Mouse (Mus musculus): ENCODE data around the gene Gins2. TPM values are rescaled to one million over a fixed set of nuclear protein-coding genes. Genes with fewer than 3 reads are reported as not detected.
A peak's percentile ranks its signal among the peaks of the same experiment; 100 is the strongest.

Gene Gins2
- total RNA-seq, 2 experiments from 2014 or later = 36.6 to 39.3 TPM

GRCm38 (mm10) chr8:120549922-120550321 is 39.2 kb downstream of the Gins2 start:
- no peak for DNase-seq (ENCODE audit: low spot score in 2 of 2)

DNA sequence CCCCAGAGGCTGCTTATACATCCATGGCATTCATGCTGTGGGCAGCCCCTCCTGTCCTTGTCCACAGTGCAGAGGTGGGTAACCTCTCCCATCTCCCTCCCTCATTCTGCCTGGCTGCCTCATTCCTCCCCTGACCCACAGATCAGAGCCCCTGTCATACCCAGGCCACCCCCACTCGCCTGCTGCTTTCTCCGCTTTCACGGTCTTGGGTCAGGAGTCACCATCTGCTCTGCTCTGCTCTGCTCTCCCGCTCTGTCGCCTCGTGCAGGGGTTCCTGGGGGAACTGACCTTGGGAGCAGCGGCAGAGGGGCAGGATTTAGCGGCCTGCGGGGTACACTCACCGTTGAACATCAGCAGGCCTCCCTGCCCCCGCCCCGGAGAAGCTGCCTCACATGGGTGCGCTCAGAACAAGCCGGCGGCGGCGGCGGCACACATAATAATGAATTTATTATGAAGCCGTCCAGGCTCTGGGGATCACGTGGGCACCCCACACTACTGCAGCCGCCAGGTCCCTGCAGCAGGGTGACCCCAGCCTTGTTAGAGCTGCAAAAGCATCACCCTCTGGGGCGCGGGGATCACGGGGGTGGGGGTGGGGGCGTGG is 39.7 kb downstream of the Gins2 start:
- no peak for DNase-seq (ENCODE audit: low spot score in 2 of 2)

DNA sequence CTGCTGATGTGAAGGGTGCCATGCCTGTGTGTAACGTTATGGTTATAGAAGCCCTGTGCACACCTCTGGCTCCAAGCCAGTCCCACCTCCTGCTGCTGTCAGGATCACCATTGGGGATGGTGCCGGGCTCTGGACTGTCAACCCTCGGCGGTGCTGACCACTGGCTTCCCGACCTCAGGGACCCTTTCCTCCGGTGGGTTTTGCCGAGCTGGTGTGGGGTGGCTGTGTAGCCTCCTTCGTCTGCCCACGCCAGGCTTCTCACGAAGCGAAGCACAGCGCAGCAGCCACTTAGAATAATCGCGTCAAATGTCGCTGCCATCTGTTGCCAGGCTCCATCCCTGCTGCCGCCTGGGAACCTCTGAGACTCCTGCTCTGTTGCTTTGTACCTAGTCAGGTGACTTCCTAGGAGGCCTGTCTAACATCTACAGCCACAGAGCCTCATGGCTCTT is 40.8 kb downstream of the Gins2 start:
- DNase-seq (ENCODE audit: low spot score in 2 of 2) = no peak

DNA sequence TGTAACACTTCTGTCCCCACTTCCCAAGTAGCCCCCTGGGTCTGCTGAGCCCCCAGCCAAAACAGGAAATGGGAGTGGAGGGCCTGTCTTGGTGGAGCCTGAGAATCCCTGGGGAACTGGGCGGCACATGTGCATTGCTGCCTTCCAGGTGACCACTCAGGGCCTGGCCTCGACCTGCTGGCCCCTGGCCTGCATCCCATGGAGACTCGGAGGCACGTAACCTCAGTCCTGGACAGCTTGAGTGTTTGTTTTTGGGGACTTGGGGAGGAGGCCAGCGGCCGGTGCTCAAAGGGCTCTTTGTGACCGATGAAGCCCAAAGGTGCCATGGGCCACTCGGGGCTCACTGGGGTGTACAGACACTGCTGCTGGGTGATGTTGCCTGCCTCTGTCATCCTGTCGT is 41.5 kb downstream of the Gins2 start:
- DNase-seq (ENCODE audit: low spot score in 2 of 2) = no peak

DNA sequence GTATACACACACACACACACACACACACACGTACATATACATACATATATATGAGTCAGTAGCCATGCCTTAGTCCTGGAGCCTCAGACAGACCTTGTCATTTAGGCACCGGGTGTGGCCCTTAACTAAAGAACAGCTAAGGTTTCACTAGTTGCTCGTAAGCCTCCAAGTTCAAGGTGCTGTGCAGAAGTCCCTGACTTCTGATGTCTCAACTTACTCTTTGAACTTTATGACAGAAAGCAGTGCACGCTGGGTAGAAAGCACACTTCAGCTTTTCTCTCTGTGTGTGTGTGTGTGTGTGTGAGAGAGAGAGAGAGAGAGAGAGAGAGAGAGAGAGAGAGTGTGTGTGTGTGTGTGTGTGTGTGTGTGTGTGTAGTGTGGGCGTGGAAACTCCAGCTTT is 44.9 kb downstream of the Gins2 start:
- DNase-seq (ENCODE audit: low spot score in 2 of 2) = no peak

- DNase-seq (ENCODE audit: low spot score in 2 of 2) = no peak
Measured at GRCm38 (mm10) chr8:120543416-120544055, 45.6 kb downstream of the Gins2 start.

DNA sequence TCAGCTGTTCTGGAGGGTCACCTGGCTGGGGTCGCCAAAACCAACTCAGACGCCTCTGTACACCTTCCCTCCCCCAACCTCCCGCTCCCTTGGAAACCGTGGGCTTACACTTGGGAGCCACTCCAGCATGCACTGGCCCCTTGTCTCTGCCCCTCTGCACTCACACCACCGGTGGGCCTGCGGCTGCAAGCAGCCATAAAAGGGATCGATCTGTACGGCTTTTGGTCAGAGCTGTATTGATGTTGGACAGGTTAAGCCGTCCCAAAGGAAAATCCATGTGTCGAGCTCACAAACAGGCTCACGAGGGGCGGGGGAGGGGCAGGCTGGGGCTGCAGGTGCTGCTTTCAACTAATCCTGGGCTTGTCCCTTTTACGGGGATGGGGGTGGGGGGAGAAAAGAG is 46.1 kb downstream of the Gins2 start:
- DNase-seq (ENCODE audit: low spot score in 2 of 2) = no peak

DNA sequence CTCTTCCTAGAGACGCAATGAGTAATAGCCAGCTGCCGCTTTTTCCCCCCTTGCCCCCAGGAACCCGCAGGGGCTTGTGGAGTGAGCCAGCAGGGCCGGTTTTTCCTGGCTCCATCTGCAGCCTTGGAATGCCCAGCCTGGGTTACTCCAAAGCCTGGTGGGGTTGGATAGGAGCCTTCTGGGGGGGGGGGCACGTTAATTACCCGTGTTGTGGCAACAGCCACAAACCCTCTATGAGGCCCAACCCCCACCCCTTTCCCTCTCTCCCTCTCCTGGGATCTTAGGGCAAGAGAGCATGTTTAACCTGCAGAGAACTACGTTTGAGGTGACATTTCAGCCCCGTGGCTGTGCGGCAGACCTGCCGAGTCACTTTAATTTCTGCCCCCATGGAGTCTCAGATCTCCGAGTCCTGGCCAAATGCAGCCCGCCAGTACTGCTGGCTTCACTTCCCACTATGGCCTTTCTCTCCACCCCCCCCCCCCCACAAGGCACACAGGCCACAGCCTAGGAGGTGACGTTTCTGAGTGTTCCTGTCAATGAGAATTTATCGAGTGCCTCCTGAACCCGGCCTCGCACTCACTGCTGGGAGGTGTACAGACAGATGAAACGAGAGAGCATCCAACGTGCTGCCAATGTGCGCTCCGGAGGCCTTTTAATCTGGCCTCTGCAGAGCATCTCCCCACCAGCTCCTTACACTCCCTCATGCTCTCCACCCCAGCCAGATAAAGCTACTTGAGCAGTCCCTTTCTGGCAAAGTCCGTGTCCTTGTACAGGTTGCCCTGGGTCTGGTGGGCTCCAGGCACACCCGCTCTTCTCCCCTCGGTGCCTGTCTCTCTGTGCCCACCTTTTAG is 49.1 kb downstream of the Gins2 start:
- DNase-seq (ENCODE audit: low spot score in 2 of 2) = no peak

DNA sequence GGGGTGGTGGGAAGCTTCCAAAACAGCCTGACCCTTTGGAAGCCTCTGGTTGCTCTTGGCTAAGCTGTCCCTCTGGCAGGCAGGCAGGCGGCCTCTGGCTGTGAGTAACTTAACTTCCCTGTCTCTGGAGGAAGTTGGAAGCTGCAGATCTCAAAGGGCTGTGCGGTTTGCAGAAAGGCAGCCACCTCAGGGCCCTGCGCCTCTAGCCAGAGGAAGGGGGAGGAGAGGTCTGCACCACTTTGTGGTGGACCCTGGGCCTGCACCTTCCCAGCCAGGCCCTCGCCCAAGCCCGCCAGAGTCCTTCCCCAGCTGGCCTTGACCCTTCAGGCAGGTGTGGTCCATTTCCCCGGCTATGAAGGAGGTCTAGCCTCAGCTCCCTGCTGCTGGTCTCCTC is 49.7 kb downstream of the Gins2 start:
- no peak for DNase-seq (ENCODE audit: low spot score in 2 of 2)

DNA sequence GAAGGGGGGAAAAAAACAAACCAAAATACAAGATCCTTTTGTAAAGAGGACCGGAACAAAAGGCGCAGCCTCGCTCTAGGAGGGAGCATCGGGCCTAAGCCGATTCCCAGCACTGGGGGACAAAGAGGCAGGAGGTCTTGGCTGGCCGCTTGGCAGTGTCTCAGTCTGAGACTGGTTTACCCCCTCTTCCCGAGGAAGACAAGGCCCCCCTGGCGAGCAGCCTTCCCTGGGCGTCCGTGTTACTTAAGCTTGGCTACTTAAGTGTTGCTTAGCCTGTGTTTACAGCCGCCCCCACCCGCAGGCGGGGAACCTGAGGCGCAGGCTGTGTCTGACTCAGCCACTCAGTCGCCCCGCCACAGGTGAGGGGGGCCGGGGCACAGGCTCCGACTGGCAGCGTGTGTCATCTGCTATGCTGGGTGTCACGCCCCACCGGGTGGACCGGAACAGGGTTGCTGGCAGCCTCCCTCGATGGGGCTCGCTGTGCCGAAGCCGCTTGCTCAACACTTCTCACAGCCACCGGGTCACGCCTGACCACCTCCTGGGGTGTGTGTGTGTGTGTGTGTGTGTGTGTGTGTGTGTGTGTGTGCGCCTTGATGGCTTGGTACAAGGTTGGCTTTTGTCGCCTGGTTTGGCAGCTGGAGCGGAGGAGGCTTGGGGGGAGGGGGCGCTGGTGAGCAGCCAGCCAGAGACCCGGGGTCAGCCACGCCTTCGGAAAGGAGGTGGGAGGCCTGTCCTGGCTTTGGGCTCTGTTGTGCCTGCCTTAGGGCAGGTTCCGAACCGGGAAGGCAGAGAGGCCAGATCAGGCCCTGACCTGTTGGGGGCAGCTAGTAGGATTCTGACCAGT is 50.5 kb downstream of the Gins2 start:
- DNase-seq (ENCODE audit: low spot score in 2 of 2) = peak in 1 of 2 experiments; percentile 54

GRCm38 (mm10) chr8:120537818-120538396 is 51.2 kb downstream of the Gins2 start:
- peak in 1 of 2 experiments; percentile 44 for DNase-seq (ENCODE audit: low spot score in 2 of 2)

GRCm38 (mm10) chr8:120537207-120537817 is 51.8 kb downstream of the Gins2 start:
- DNase-seq (ENCODE audit: low spot score in 2 of 2) = peak; percentile 55 to 67

DNA sequence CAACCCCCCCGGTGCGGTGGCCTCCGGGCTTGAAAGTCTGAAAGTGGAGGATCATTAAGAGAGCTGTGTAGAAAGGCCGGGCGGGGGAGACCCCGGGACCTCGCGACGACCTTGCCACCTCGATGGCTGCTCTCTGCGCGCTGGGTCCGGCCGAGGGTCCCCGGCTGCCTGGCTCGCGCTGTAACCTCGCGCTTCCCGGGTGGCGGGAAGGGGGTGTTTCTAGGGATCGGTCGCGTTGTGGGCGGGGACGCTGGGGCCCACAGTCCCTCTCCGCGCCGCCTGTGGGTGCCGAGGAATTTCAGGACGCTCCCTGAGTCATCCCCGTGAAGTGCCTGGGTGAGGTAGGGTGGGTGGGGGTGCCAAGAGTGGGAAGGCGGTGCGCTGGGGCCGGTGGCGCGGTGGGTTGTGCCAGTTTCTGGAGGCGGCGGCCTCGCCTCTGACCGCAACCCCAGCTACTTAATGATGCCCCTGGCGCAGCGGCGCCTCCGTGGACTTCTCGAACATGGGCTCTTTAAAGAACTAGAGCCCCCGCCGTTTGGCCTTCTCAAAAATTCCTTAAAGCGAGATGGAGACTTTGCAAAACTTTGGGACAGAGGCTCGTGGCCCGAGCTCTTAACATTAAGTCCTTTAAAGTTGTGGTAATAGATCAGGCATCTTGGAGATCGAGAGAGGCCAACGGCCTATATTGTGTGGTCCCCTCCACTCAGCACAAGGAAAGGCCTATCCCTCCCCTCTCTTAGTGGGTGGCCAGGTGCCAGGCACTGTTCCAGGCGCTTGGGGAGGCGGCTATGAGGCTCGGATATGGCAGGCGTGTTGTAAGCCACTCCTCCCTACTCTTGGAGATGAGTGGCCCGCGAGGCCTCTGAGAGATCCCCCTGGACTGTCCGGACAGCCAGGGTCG is 52.5 kb downstream of the Gins2 start:
- no peak for DNase-seq (ENCODE audit: low spot score in 2 of 2)

- no peak for DNase-seq (ENCODE audit: low spot score in 2 of 2)
Measured at GRCm38 (mm10) chr8:120535452-120536305, 53.4 kb downstream of the Gins2 start.

DNA sequence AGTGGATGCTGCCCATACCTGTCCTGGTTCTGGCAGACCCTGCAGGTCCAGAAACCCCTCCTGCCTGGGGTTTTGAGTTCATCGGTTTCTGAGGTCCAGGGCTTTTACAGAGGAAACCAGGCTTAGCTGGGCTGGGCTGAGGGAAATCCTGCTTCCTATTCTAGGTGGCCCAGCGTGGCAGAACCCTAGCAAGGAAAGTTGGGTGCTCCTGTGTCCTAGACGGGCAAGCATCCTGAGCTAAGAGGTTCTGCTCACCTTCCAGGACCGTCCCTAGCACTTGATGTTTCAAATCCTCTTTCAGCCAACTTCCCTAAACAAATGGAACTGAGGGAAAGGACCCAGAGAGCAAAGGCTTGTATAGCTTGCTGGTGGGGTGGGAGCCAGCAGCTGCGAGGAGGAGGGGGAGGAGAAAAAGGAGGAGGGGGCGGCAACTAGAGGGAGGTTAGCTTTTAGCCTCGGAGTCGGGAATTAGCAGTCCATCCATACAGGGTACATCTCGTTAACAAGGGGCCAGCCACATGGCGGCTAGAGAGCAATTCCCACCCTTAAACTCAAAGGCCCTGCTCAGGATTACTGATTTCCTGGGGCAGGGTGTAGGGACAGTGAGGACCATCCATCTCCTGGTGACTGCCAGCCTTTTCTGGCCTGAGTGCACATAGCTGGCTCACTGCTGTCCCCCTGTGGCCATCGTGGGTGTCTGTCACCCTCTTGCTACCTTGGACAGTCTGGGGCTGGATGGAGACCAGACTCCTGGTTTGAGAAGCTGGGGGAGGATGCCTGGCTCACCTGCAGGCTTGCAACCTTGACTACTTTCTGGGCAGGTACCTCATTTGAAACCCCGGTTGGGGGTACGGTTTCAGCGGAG is 54.4 kb downstream of the Gins2 start:
- DNase-seq (ENCODE audit: low spot score in 2 of 2) = peak; percentile 49 to 77

GRCm38 (mm10) chr8:120534080-120534479 is 55.0 kb downstream of the Gins2 start:
- DNase-seq (ENCODE audit: low spot score in 2 of 2) = no peak

DNA sequence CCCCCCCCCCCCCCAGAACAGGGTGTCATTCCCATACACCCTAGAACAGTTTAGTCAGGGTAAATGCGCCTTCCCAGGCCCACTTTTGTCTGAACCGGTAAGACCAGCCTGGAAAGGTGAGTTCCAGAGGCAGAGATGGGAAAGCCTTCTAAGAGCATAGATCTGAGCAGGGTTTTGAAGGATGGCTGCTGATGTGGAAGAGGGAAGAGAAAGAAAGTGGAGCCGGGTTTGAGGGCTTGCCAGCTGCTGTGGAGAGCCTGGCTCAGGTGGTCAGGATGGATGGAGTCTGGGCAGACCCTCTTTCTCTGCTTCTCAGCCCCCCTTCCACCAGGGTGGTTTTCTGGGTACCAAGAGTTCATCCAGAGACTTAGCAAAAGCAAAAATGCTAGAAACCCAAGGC is 55.7 kb downstream of the Gins2 start:
- no peak for DNase-seq (ENCODE audit: low spot score in 2 of 2)
